Mouse (Mus musculus) layer of hippocampus, postnatal 36 days (tissue): ENCODE measurements around the gene Rack1. TPM values are rescaled to one million over a fixed set of nuclear protein-coding genes. Genes with fewer than 3 reads are reported as not detected.
"Not testable (repeated sequence)": the region's sequence is repeated elsewhere in the genome, so short reads cannot be mapped to it uniquely, and the experiment has no call there.

ENCODE experiments used
- DNase-seq, 2 experiments: peaks; one replicate each; pipeline ENCODE4 v3.0.0; 2022
- total RNA-seq, 2 experiments: library from RNA; stranded (reverse); gene quantifications; 2 replicates each; pipeline ENCODE4 v1.2.3; 2021

Rack1 gene
- total RNA-seq, 2 experiments from 2014 or later, result 241 to 254 TPM

- no peak for DNase-seq
Measured at GRCm38 (mm10) chr11:48819614-48820307, 19.6 kb downstream of the Rack1 start.

GRCm38 (mm10) chr11:48820308-48820674 is 20.2 kb downstream of the Rack1 start:
- DNase-seq, result no peak

GRCm38 (mm10) chr11:48821299-48821698 is 21.2 kb downstream of the Rack1 start:
- not testable (repeated sequence) for DNase-seq

GRCm38 (mm10) chr11:48822768-48823512 is 22.8 kb downstream of the Rack1 start:
- no peak for DNase-seq

GRCm38 (mm10) chr11:48823536-48823972 is 23.4 kb downstream of the Rack1 start:
- peak; percentile 34 to 62 for DNase-seq

GRCm38 (mm10) chr11:48824311-48824830 is 24.2 kb downstream of the Rack1 start:
- DNase-seq, result no peak

- DNase-seq, result not testable (repeated sequence)
Measured at GRCm38 (mm10) chr11:48825979-48826751, 26.0 kb downstream of the Rack1 start, which contains the start of the genes Trim7 and Gm12184. Trim7 (plus strand) TSS chr11:48826140. Gm12184 (minus strand) TSS chr11:48826655.

GRCm38 (mm10) chr11:48826752-48827096 is 26.6 kb downstream of the Rack1 start:
- no peak for DNase-seq

GRCm38 (mm10) chr11:48827926-48828325 is 27.8 kb downstream of the Rack1 start:
- DNase-seq, result no peak

- DNase-seq, result no peak
Measured at GRCm38 (mm10) chr11:48830279-48830678, 30.1 kb downstream of the Rack1 start.

- DNase-seq, result no peak
Measured at GRCm38 (mm10) chr11:48831273-48831672, 31.1 kb downstream of the Rack1 start.

GRCm38 (mm10) chr11:48833078-48833730 is 33.1 kb downstream of the Rack1 start:
- no peak for DNase-seq

- peak; percentile 90 to 91 for DNase-seq
Measured at GRCm38 (mm10) chr11:48833731-48834639, 33.9 kb downstream of the Rack1 start.

- no peak for DNase-seq
Measured at GRCm38 (mm10) chr11:48835923-48836322, 35.8 kb downstream of the Rack1 start.

GRCm38 (mm10) chr11:48836990-48837309 is 36.8 kb downstream of the Rack1 start:
- no peak for DNase-seq

GRCm38 (mm10) chr11:48837310-48838180 is 37.4 kb downstream of the Rack1 start:
- DNase-seq, result peak in 1 of 2 experiments; percentile 50

- DNase-seq, result no peak
Measured at GRCm38 (mm10) chr11:48838181-48838797, 38.2 kb downstream of the Rack1 start.

- DNase-seq, result no peak
Measured at GRCm38 (mm10) chr11:48838879-48839680, 38.9 kb downstream of the Rack1 start.

GRCm38 (mm10) chr11:48840805-48841204 is 40.7 kb downstream of the Rack1 start:
- DNase-seq, result no peak
